Mouse (Mus musculus): ENCODE data around the gene Gm6164.
"Not testable (repeated sequence)": the region's sequence is repeated elsewhere in the genome, so short reads cannot be mapped to it uniquely, and the experiment has no call there.

The Gm6164 gene

GRCm38 (mm10) chr7:20205507-20205906 is at the start of gene Gm6164:
Gm6164 (minus strand) TSS chr7:20205607.
- DNase-seq (ENCODE audit: low spot score in 2 of 2) = not testable (repeated sequence)

- DNase-seq (ENCODE audit: low spot score in 2 of 2) = not testable (repeated sequence)
These were observed 28.3 kb upstream of the Gm6164 start, which contains the start of gene Gm4498 for GRCm38 (mm10) chr7:20233728-20234127. Gm4498 (minus strand) TSS chr7:20233828.

GRCm38 (mm10) chr7:20193410-20193809 is 12.0 kb downstream of the Gm6164 start, which contains the start of gene Vmn1r95:
Vmn1r95 (plus strand) TSS chr7:20193710.
- not testable (repeated sequence) for DNase-seq (ENCODE audit: low spot score in 2 of 2)

GRCm38 (mm10) chr7:20168277-20168676 is 37.1 kb downstream of the Gm6164 start, which contains the start of gene Vmn1r94:
Vmn1r94 (minus strand) TSS chr7:20168377.
- DNase-seq (ENCODE audit: low spot score in 2 of 2) = not testable (repeated sequence)
